Mouse (Mus musculus): ENCODE data around the gene Nudt6.

The Nudt6 gene

DNA sequence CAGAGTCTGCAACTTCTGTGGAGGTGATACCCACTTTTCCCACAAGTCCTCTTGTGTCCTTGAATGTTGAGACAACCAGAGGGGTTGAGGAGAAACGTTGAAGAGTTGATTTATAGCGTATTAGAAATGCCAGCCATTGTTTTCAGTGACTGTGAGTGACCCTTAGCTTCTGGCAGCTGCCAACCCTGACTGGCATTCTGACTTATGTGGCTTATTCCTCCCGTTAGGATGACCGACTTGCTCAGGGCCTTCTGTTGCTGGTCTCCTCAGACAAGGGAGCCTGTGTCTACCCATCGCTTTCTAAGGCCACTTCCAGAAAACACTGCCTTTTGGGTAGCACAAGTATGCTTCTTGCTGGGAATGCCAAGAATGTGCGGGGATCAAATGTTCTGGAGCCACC, 38.6 kb downstream of the Nudt6 start:
- no peak for DNase-seq

DNA sequence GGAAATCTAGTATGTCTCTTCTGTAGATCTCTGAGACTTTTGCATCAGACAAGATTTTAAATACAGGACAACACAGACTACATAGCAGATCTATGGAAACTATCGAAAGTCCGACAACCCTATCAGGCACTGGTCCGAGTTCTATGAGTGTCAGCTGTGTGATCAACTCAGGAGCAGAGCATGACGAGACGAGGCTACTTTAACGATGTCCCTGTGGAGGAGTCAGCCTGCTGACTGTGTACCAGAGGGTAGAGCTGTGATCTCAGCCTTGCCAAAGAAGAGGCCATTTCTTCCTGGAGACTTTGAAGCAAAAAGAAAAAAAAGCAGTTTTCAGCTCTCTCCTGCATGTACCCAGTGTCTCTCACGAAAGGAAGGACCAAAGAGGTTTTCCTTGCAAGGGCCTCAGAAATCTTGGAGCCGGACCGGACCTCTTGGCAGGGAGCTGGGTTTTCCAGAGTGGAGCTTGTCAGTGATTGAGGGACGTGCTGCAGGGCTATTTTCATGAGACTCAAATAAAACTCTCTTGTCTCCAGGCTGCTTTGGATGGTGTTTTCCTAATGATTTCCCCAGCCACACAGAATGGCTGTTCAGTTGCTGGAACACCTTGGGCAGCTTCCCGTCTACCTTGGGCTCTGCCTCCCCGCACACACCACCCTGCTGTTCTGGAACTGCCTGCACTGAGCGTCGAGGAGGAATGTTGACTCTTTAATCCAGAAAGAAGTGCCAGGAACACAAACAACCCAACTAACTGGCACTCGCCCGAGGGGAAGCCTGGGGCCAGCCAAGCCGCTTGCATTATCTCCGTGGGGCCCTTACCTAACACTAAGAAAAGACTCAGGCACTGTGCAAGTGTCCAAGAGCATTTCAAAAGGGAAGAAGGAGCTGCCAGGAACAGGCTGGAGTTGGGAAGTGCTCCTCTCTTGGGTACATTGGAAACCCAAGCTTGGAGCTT, 39.8 kb downstream of the Nudt6 start:
- DNase-seq, result no peak

DNA sequence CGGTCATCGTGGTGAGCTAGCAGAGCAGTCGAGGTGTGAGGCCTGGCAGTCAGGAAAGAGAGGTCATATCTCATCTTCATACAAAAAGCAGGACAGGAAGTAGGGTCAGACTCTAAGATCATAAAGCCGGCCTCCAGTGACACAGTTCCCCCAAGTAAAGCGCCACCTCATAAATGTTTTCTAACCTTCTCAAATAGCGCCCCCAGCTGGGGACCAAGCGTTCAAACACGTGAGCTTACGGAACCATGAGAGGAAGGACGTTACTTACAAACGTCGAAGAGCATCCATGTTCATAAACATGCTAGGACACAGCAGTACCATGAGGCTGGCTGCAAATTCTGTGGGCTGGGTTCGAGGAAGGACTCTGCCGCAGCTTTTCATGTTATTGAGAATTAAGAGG, 40.8 kb downstream of the Nudt6 start:
- DNase-seq, result no peak

DNA sequence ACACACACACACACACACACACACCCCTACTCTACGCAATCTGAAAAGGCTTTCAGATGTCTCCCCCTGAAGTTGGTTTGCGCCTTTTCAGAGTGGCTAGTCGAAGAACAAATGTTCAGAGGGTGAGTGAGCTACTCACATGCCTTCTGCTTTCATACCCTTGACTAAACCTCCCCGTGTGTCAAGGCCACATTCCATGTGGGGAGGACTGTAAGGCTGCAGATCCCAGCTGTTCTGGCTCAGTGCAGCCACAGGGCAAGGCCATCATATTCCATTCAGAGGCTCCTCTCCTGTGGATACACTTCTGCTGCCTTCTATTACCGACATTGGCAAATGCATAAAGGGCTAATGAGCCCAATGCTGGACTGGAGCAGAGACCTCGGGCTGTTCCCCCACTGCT, 41.6 kb downstream of the Nudt6 start:
- peak; percentile 27 for DNase-seq

DNA sequence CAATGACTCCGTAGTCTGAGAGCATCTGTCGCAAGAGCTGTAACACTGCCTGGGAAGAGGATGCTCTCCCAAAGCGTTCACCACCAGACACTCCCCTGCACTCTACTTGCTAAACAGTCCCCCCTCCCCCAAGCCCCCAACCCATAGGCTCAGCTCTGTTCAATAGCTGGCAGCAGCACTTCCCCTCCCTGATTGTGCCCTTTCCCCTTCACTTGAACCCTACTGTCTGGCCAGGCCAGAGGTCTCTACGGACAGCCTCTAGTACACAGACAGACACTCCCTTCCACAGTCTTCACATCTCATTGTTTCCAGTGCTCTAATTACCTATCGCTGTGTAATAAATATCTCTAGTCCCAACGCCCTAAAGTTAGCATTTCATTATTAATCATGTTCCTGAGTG, 42.1 kb downstream of the Nudt6 start:
- DNase-seq, result no peak

DNA sequence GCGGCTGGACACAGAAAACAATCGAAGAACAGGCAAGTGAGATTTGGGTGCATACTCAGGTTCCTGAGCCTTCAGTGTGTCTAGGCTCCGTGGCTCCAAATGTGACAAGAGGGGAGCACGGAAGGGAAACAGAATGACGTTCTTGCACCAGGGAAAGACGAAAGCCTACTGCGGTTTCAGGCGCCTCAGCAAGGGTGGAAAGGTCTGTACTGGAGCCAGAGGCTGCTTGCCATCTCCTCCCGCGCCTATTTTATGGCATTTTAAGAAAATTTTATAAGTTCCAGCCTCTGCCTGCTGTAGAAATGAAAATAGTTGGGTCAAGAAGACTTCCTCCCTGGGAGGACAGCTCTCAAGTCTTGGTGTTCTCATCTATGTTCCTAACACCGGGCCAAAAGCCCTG, 46.3 kb downstream of the Nudt6 start:
- peak; percentile 29 for DNase-seq

DNA sequence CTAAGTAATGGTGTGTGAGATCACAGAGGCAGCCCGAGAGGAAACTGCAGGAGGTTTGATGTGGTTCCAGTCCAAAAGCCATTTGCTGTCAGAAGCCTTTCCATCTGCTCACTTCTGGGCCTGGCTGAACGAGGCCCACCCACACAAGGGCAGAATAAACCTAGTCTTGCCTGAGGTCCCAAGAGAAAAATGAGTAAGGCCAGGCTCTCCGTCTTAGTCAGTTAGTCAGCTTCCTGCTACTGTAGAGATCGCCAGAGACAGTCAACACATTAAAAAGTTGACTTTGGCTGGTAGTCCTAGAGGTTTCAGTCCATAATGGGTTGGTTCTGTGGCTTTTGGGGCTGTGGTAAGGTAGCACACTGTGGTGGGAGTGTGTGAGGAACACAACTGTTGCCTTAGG, 49.6 kb downstream of the Nudt6 start:
- DNase-seq, result no peak

DNA sequence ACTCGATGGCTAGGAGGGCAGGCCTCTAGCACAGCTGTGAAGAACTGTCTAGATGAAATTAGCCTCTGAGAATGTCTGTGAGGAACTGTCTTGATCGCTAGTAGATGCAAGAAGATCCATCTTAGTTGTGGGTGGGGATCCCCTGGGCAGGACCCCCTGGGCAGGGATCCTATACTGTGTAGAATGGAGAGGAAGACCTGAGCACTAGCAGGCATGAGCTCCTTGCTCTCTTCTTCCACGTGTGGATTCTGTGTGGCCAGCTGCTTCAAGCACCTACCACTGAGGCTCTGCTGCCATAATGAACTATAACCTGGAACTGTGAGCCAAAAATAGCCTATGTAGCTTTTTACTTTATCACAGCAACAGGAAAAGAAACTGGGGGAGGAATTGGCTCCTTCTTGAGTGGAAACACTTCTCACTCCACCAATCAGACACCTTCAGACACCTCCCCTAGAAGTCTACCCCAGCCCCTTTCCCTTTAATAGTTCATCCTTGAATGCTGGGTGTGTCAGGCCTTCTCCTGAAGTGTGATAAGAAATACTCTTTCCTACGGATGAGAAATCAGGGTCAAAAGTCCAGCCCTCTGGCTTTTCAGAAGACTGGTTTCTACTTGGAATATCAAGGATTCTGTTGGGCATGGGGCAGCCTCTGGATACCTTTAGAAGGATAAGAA, 53.5 kb downstream of the Nudt6 start:
- DNase-seq, result no peak

DNA sequence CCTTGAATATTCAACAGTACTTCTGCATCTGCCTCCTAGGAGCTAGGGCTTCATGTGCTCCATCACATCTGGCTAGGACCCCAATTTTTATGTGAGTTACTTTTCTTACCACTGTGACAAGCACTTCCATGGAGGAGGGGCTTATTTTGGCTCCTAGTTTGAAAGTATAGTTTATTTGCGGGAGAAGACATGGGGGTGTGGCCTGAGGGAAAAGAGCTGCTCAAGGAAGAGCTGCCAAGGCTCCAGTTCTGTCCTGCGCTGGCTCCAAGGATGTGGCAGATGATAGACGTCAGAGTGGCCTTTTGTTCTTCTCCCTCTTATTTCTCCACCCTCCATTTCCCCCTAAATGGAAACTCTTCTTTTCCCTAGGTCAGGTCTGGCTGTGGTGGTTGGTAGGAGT, 54.0 kb downstream of the Nudt6 start:
- DNase-seq, result no peak

DNA sequence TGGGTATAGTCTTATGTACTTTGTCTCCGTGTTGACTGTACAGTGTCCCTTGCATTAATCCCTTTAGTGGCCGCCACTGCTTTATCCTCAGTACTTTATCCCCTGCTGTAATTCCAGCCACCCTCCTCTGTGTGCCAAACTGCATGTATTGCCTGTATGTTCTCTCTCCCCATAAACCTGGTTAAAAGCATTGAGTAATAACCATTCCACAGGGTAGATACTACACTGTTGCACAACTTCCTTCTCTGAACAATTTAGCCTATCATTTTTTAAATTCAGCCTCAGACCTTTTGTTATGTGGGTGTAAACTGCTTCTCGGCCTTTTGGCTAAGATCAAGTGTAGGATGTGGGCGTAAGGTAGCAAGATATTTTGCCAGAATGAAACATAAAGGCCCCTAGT, 54.9 kb downstream of the Nudt6 start:
- no peak for DNase-seq

DNA sequence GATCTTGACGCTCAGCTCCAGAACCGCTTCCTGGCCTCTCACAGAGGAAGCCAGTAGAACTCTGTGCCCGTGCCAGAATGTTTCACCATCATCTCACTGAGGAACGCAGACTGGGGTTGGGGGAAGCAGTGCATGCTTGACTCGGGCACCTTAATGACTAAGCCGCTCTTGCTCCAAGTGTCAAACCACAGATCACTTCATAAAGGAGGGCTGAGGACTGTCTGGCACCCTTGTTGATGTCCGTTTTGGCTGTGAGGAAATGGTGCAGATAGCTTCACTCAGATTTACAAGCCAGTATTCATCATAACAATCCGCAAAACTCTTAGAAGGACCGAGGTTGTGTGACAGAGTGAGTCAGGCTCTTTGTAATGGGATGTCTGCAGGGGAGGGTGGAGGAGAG, 59.3 kb downstream of the Nudt6 start:
- DNase-seq, result no peak
